Mouse (Mus musculus) adrenal gland, postnatal 10 days (tissue): ENCODE measurements around the gene Sppl3. TPM values are rescaled to one million over a fixed set of nuclear protein-coding genes. Genes with fewer than 3 reads are reported as not detected.
A peak's percentile ranks its signal among the peaks of the same experiment; 100 is the strongest.

Source experiments
- DNase-seq: peaks from one replicate; pipeline ENCODE4 v3.0.0; 2021; ENCODE audit warnings: mixed read lengths
- total RNA-seq, 2 experiments: library from RNA; stranded (reverse); gene quantifications; 2 replicates each; pipeline ENCODE4 v1.2.3; 2021

Gene Sppl3
- total RNA-seq, 2 experiments from 2014 or later = 54.7 to 63.1 TPM

GRCm38 (mm10) chr5:115125211-115125871 is 114.4 kb downstream of the Sppl3 start:
- peak; percentile 87 for DNase-seq

GRCm38 (mm10) chr5:115126578-115127312 is 115.8 kb downstream of the Sppl3 start:
- DNase-seq = no peak

- DNase-seq = no peak
Measured at GRCm38 (mm10) chr5:115127421-115128179, 116.7 kb downstream of the Sppl3 start.

- DNase-seq = no peak
Measured at GRCm38 (mm10) chr5:115129328-115129727, 118.4 kb downstream of the Sppl3 start.

- no peak for DNase-seq
Measured at GRCm38 (mm10) chr5:115132465-115132864, 121.5 kb downstream of the Sppl3 start.

- no peak for DNase-seq
Measured at GRCm38 (mm10) chr5:115133358-115134066, 122.6 kb downstream of the Sppl3 start.

- peak; percentile 95 for DNase-seq
Measured at GRCm38 (mm10) chr5:115134234-115135165, 123.6 kb downstream of the Sppl3 start, which contains the start of gene Unc119b. TSS of gene Unc119b (minus strand) at chr5:115134975.

- DNase-seq = no peak
Measured at GRCm38 (mm10) chr5:115139124-115139523, 128.2 kb downstream of the Sppl3 start.

- DNase-seq = no peak
Measured at GRCm38 (mm10) chr5:115140726-115141125, 129.8 kb downstream of the Sppl3 start.

- DNase-seq = no peak
Measured at GRCm38 (mm10) chr5:115142166-115142697, 131.3 kb downstream of the Sppl3 start.

GRCm38 (mm10) chr5:115143552-115143951 is 132.6 kb downstream of the Sppl3 start:
- no peak for DNase-seq

GRCm38 (mm10) chr5:115144471-115144870 is 133.5 kb downstream of the Sppl3 start:
- DNase-seq = no peak

GRCm38 (mm10) chr5:115145253-115145968 is 134.5 kb downstream of the Sppl3 start:
- no peak for DNase-seq

- no peak for DNase-seq
Measured at GRCm38 (mm10) chr5:115145976-115146746, 135.2 kb downstream of the Sppl3 start.

GRCm38 (mm10) chr5:115146747-115147130 is 135.8 kb downstream of the Sppl3 start:
- no peak for DNase-seq

GRCm38 (mm10) chr5:115147388-115147787 is 136.5 kb downstream of the Sppl3 start:
- DNase-seq = no peak

GRCm38 (mm10) chr5:115148378-115148777 is 137.4 kb downstream of the Sppl3 start:
- DNase-seq = no peak
